Mouse (Mus musculus): Measurements from ENCODE around the gene Rpl29.

The Rpl29 gene

GRCm38 (mm10) chr9:106417841-106418625, 11.2 kb upstream of the Rpl29 start:
- peak; percentile 97 for DNase-seq (ENCODE audit: low read depth, low spot score)

- no peak for DNase-seq (ENCODE audit: low read depth, low spot score)
These were observed 8.6 kb upstream of the Rpl29 start for GRCm38 (mm10) chr9:106420608-106421007.

GRCm38 (mm10) chr9:106421033-106421864, 8.0 kb upstream of the Rpl29 start:
- DNase-seq (ENCODE audit: low read depth, low spot score), result no peak

GRCm38 (mm10) chr9:106421865-106422160, 7.4 kb upstream of the Rpl29 start:
- DNase-seq (ENCODE audit: low read depth, low spot score), result peak; percentile 95

DNA sequence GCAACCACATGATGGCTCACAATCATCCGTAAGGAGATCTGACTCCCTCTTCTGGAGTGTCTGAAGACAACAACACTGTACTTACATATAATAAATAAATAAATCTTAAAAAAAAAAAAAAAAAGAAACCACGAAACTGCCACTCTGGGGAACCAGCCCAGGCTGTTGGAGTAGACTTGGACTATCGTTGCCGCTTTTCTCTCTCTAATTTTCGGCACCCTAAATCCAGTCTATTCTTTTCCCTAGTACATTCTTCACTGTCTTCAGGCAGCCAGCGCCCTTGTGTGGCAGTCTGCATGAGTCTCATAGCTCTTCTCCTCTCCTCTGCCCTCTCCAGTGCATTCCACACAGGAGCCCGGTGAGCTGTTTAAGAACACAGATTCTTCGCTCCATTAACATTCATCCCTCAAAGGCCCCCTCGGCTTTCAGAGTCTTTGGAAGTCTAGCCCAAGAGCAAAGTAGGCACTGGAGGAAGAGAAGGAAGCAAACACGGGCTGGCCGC, 484 bp upstream of the Rpl29 start:
- peak; percentile 68 for DNase-seq (ENCODE audit: low read depth, low spot score)

DNA sequence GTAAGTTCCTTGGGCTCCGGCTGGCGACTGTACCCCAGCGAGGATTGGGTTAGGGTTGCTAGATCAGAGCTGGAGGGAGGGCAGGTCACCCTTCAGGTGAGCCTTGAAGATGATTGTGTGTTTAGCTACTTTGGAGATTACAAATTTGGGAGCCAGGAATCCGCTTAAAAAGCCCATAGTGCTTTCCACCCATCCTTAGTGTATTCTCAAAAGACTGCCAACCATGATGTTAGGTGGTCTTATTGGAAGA, 686 bp downstream of the Rpl29 start:
- DNase-seq (ENCODE audit: low read depth, low spot score), result no peak

GRCm38 (mm10) chr9:106433389-106433788, 4.1 kb downstream of the Rpl29 start:
- peak; percentile 78 for DNase-seq (ENCODE audit: low read depth, low spot score)

GRCm38 (mm10) chr9:106436566-106436965, 7.3 kb downstream of the Rpl29 start:
- no peak for DNase-seq (ENCODE audit: low read depth, low spot score)

- no peak for DNase-seq (ENCODE audit: low read depth, low spot score)
These were observed 13.4 kb downstream of the Rpl29 start for GRCm38 (mm10) chr9:106442680-106443079.

DNA sequence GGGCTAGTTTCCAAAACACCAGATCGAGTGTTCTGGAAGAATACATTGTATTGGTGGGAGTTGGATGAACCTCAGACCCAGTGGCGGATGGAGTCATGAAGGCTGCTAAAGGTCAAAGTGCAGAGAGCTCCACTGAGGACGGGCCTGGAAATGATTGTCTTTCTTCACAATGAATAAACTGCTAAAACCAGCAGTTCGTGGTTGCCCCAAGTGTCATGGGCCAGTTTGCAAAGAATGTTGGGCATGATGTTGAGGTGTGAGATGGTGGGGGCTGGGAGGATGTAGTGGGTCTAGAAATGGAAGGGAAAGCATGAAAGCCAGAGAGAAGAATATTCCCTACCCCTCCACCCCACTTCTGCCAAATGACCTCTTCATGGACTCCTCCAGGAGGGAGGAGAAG, 15.6 kb downstream of the Rpl29 start:
- no peak for DNase-seq (ENCODE audit: low read depth, low spot score)

DNA sequence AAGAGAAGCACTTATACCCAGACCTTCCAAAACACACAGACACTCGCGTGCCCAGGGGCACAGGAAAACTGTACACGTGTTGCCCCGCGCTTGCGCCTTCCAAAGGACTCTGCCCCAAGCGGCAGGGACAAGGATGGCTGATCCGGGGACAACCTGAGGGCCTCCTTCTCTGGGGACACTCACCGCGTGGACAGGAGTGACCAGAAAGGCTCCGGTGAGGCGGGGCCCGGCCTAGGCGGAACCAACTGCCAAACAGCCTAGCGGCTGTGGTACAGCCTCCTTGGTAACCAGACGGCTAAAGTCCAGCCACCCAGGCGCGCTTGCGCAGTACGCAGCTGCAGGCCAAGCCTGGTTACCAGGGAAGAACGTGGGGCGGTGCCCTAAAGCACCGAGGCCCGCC, 18.1 kb downstream of the Rpl29 start, which contains the start of the genes Abhd14b and Abhd14a:
TSS of gene Abhd14b (plus strand) at position 112 of the 400 bp plus-strand sequence.
TSS of gene Abhd14a (minus strand) at position 331 of the 400 bp plus-strand sequence.
- peak; percentile 98 for DNase-seq (ENCODE audit: low read depth, low spot score)

GRCm38 (mm10) chr9:106447951-106448350, 18.7 kb downstream of the Rpl29 start:
- no peak for DNase-seq (ENCODE audit: low read depth, low spot score)

DNA sequence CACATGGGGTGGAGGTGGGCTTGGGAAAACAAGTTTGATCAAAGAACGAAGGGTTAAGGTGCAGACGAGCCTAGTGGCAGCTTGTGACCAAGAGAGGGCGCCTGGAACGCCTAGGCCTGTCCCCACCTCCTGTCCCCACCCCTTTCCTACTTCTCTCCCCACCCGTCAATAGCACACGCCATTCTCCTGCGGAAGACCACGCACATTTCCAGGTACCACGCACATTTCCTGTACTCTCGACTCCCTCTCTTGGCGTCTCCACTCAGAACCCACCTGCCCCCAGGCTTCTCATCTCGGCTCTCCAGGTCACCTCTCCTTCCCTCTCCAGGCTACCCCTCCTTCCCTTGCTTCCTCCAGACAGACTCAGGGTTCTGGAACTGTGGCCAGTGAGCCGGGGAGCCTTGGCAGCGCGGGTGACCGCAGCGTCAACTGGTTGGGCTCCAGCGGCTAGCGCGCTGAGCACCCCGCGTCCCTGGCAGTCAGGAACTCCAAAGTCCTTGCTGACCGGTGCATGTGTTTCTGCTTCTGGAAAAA, 19.3 kb downstream of the Rpl29 start:
- DNase-seq (ENCODE audit: low read depth, low spot score), result peak; percentile 96

DNA sequence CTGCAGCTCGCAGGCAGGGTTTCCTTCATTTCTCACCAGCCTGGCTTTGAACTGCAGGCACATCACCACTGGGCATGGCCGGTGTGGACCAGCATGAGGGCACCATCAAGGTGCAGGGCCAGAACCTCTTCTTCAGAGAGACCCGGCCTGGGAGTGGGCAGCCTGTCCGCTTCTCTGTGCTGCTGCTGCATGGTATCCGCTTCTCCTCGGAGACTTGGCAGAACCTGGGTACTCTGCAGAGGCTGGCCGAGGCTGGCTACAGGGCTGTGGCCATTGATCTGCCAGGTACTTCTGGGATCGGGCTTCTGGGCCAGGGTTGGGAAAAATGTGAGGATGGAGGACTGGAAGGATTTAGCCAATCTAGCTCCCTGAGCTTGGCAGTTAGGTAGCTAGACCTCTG, 20.7 kb downstream of the Rpl29 start:
- DNase-seq (ENCODE audit: low read depth, low spot score), result no peak

GRCm38 (mm10) chr9:106450661-106451060, 21.4 kb downstream of the Rpl29 start:
- DNase-seq (ENCODE audit: low read depth, low spot score), result peak; percentile 55

- no peak for DNase-seq (ENCODE audit: low read depth, low spot score)
These were observed 22.0 kb downstream of the Rpl29 start for GRCm38 (mm10) chr9:106451298-106451697.

DNA sequence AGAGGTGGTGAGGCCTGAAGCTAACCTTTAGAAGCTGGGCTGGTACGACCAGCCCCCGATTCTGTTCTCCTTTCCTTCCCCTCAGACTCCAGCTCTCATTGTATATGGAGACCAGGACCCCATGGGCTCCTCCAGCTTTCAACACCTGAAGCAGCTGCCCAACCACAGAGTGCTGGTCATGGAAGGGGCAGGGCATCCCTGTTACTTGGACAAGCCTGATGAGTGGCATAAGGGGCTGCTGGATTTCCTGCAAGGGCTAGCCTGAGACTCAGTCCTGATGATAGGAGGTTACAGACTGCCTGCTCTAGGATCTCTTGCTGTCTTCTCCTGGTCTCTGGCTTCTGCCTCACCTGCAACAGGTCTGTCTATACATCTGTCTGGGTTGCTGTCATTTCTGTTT, 22.6 kb downstream of the Rpl29 start:
- DNase-seq (ENCODE audit: low read depth, low spot score), result no peak

GRCm38 (mm10) chr9:106452351-106452750, 23.1 kb downstream of the Rpl29 start:
- no peak for DNase-seq (ENCODE audit: low read depth, low spot score)

- peak; percentile 67 for DNase-seq (ENCODE audit: low read depth, low spot score)
These were observed 23.6 kb downstream of the Rpl29 start for GRCm38 (mm10) chr9:106452821-106453220.

DNA sequence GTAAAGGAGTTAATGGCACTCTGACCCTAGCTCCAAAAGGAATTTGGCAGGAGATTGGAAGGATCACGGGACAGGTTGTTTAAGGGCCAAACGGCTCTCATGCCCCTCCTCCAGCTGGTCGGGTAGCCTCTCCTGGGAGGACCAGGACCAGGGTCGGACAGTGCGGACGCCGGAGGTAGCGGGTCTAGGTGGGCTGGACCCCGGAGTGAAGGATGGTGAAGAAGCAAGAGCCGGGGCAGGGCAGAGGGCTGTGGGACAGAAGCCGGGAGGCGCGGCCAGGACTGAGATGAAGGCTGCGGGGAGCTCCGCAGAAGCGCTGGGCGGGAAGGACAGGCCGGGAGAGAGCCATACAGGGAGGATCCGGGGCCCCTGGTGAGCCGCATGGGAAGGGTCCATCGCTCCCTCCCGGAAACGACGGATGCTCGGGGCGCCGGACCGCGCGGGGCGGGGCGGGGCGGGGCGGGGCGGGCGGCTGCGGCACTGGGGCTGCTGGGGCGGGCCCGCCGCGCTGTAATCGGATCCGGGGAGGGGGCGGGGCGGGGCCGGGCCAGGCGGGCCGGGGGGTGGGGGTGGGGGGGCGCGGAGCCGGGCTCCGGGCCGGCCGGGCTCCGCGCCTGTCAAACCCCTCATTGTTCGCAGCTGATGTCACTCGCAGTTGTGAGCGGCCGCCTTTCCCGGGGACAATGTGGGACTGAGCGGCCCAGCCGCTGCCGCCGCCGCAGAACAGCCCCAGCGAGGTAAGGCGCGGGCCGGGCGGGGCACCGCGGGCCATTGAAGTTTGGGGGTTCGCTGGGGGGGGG, 24.2 kb downstream of the Rpl29 start, which contains the start of gene Pcbp4:
TSS of gene Pcbp4 (plus strand) at position 21 of the 800 bp plus-strand sequence.
- DNase-seq (ENCODE audit: low read depth, low spot score), result peak; percentile 85

- DNase-seq (ENCODE audit: low read depth, low spot score), result peak; percentile 66
These were observed 25.0 kb downstream of the Rpl29 start for GRCm38 (mm10) chr9:106454071-106454761.
